Mouse (Mus musculus) brown adipose tissue, adult 24 weeks (tissue): ENCODE results near the gene Rpusd3. TPM values are rescaled to one million over a fixed set of nuclear protein-coding genes. Genes with fewer than 3 reads are reported as not detected.
A peak's percentile ranks its signal among the peaks of the same experiment; 100 is the strongest.

ENCODE experiments used
- H3K27ac ChIP-seq: fragments of 200-500 bp; replicated peaks from 2 replicates; pipeline ENCODE4 v1.5.1; 2012; ENCODE audit warnings: low read depth, mild to moderate bottlenecking, low read length
- H3K4me1 ChIP-seq: fragments of 200-500 bp; 2 replicates; pipeline ENCODE4 v1.6.1; 2012; ENCODE audit warnings: low read length, mixed read lengths; ENCODE audit not compliant: control insufficient read depth, insufficient read depth, insufficient read length
- H3K4me3 ChIP-seq: fragments of 200-500 bp; 2 replicates; pipeline ENCODE4 v1.5.1; 2012; ENCODE audit warnings: low read depth, mild to moderate bottlenecking, low read length, moderate library complexity; ENCODE audit not compliant: insufficient read depth
- polyA plus RNA-seq: library from polyadenylated mRNA; stranded (reverse); fragments of >200 nt; gene quantifications from 2 replicates; pipeline ENCODE4 v1.2.4, GENCODE M21; 2012; ENCODE audit not compliant: missing spikeins, insufficient read depth, insufficient read length

The Rpusd3 gene
- polyA plus RNA-seq, 1 experiment, result 17.8 TPM

DNA sequence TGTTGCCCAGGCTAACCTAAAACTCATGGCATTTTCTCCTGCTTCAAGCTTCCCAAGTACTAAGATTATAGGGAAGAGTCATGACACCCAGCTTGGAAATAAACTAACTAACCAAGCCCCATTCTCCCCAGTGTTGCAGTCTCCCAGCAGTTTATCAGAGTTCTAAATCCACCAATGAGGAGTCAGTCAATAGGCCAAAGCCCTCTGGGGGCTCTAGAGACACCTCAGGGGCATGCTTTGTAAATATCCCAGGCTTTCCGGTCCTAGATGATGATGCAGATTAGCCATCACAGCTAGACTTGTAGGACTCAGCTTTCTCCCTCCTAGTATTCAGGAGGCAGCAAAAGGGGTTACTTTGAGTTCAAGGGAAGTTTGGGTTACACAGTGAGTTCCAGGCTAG, 9.1 kb downstream of the Rpusd3 start:
- Histone ChIP-seq H3K4me1 (no peaks in the 10 kb centered on the region), H3K4me3 (no peak overlapping the region), H3K27ac (no peak overlapping the region)

DNA sequence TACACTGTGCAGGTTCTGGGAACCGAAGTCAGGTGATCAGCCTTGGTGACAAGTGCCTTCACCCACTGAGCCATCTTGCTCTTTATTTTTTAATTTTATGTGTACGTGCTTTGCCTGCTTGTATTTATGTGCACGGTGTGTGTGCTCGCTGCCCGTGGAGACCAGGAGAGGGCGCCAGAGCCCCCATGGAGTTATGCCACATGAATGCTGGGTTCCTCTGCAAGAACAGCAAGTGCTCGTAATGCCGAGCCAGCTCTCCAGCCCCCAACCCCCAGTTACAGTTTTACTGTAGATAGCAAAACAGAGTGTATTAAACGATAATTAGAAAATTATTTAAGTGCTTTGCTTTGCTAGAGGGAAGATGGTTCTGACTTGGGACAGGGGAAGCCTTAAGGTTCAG, 12.5 kb downstream of the Rpusd3 start:
- H3K27ac ChIP-seq, result no peak overlapping the region

DNA sequence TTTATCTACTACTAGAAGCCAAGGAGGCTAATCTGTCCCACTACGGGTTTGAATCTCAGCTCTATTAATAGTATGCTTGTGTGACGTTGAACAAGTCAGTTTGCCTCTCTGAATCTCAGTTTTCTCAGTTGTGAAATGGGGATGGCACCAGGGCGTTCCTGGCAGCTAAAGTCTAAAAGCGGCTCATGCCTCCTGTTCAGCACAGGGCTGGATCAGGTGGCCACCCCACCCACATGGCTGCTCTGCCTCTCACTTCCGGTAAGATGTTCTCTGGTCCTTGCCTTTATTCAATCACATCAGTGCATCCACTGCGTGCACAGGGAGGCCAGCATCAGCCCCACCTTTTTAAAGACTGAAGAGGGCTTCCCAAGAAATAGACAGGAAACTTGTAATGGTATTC, 13.7 kb downstream of the Rpusd3 start:
- Histone ChIP-seq H3K4me3 (no peak overlapping the region), H3K27ac (no peak overlapping the region), H3K4me1 (no peaks in the 10 kb centered on the region)

More for the DNA sequence above, 12.5 kb downstream of the Rpusd3 start:
- Histone ChIP-seq H3K4me3 (no peak overlapping the region), H3K4me1 (no peaks in the 10 kb centered on the region)

DNA sequence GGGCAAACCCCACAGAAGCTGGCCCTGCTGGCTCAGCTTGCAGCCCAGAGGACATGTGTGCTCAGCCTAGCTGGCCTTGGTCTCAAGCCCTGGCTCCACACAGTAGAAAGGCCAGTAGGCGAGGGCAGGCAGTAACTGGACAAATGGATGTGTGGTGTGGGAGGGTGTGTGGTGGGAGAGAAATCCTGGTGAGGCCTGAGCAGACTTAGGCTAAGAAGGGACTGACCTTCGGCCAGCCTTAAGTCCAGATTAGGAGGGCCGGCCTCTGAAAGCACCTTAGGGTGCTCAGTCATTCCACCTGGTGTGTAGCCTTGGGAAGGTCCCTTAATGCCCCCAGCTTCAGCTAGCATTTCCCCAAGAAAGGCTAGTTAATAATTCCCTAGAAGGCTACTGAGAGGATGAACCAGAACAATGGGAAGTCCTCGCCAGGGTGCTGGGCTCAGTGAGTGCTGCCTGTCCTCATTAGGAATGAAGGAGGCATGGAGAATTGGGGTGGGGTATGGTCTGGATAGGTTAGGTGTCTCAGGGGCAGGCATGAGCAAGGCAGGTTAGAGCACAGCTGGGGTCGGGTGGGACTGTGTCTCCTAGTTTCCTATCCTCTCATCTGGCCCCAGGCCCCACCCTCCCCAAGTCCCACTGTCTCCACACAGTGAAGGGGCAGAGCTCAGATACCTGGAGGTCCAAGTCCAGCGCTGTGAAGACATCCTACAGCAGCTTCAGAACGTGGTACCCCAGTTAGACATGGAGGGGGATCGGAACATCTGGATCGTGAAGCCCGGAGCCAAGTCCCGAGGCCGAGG, 14.3 kb downstream of the Rpusd3 start:
- H3K4me1 ChIP-seq, result no peaks in the 10 kb centered on the region
- H3K27ac ChIP-seq, result no peak overlapping the region
- no peak overlapping the region for H3K4me3 ChIP-seq

DNA sequence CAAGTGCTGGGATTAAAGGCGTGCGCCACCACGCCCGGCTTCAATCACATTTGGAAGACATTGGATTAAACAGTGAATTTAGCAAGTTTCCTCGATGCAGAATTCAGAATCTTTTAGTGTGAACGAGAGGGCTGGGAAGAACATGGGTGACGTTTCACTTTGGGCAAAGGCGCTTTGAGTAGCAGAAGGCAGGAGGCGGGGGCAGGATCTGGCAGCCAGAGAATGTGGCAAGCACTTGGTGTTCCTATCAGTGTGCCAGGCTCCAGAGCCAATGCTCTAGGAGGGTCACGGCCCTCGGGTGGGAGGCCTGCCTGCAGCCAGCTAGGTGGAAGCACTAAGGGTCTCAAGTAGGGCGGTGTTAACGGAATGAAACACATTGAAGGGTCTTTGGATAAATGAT, 17.0 kb downstream of the Rpusd3 start:
- Histone ChIP-seq H3K4me3 (no peak overlapping the region), H3K27ac (no peak overlapping the region), H3K4me1 (no peaks in the 10 kb centered on the region)

DNA sequence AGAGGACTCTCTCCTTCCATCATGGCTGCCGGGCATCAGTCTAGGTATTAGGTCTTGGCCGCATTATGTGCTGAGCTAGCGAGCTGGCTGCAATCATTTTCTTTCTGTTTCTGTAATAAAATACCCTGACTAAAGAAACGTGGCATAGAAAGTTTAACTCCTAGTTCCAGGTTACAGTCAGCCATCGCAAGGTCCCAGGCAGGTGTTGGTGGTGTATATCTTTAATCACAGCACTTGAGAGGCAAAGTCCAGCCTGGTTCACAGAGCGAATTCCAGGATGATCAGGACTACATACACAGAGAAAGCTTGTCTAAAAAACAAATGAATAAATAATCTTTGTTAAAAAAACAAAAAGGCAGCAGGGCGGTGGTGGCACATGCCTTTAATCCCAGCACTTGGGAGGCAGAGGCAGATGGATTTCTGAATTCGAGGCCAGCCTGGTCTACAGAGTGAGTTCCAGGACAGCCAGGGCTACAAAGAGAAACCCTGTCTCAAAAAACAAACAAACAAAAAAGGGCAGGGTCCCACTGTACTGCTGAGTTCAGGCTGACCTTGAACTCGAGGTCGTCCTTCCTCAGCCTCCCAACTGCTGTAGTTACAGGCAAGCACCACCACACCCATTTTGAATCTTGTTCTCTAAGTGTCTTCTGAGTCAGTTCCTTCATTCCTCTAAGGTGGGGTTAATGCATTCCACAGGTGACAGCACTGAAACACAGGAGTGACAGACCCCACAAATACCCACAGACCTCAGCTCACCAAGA, 22.7 kb downstream of the Rpusd3 start:
- Histone ChIP-seq H3K27ac (no peak overlapping the region), H3K4me1 (peaks cover 11% of the 10 kb centered on the region), H3K4me3 (no peak overlapping the region)

DNA sequence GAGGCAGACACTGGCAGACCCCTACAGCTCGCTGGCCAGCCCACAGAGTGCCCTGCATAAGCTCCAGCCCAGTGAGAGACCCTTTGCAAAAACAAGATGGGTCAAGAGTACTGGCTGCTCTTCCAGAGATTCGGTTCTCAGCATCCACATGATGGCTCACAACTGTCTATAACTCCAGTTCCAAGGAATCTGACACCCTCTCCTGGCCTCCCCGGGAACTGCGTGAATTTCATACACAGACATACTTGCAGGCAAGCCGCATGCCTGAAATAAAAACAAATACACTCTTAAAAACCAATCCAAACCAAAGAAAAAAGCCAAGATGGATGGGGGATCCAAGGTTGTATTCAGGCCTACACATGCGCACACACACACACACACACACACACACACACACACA, 23.6 kb downstream of the Rpusd3 start:
- no peak overlapping the region for H3K27ac ChIP-seq
- H3K4me1 ChIP-seq, result peaks cover 13% of the 10 kb centered on the region
- H3K4me3 ChIP-seq, result no peak overlapping the region

DNA sequence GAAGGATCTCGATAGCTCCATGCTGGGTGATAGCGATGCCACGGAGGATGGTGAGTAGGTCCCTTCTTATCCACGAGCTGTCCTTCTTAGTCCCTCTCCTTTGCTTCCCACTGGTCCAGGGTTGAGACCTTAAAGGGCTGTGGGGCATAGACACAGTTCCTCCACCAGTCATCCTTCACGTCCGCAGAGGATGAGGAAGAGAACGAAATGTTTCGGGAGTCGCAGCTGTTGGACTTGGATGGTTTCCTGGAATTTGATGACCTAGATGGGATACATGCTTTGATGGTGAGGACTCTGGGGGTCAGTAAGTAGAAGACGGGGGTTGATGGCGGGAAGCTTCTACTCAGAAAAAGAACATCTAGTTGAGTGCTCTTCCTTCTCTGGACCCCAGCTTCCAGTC, 24.3 kb downstream of the Rpusd3 start:
- no peak overlapping the region for H3K27ac ChIP-seq
- H3K4me3 ChIP-seq, result no peak overlapping the region
- peaks cover 13% of the 10 kb centered on the region for H3K4me1 ChIP-seq

DNA sequence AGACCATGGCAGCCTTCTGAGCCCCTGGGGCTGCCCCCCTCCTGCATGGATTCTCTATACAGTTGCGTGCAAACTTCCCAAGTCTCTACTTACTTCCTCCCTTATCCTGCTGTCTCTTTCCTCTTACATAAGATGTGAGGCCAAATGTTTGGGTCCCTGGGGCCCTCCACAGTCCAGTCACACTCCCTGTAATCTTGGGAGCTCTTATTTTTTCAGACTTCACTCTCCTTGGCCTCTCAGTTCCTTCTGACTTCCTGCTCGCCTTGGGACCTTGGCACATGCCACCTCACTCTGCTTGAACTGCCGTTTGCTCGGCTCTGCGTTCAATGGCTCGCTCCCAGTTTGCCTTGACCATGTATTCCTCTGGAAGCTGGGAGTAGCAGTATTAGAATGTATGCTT, 25.2 kb downstream of the Rpusd3 start:
- H3K4me3 ChIP-seq, result no peak overlapping the region
- H3K27ac ChIP-seq, result peak overlapping the region; percentile 40; the same call in 1 of the 2 replicates
- H3K4me1 ChIP-seq, result peaks cover 13% of the 10 kb centered on the region

DNA sequence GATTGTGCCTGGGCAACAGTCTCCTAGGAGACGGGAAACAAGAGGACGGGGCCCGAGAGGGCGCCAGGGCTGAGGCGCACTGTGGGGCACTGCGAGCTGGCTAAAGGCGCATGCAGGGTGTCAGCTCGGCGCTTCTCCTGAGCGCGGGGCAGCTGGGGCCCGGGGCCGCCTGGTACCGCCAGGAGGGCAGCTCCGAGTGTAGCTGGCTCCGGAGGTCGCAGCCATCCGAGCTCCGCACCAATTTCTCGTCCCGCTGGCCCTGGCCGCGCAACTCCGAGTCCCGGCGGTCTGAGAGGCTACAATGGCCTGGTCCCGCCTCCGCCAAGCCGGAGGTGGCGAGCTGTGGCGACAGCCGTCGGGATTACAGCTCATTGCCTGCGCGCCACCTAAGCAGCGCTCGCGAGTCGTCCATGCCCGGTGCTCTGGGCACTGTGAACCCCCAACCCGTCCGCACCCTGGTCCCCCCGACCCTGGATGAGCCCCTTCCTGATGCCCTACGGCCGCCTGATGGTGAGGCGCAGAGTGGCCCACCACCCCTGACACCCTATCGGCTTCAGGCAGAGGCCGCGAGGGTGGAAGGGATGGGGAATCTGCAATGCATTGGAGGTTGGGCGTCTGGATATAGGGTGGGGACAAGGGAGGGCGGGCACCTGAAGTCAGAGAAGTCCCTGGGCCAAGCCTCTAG, 26.6 kb downstream of the Rpusd3 start:
- peaks cover 13% of the 10 kb centered on the region for H3K4me1 ChIP-seq
- H3K27ac ChIP-seq, result no peak overlapping the region
- peak overlapping the region; percentile 60 for H3K4me3 ChIP-seq

DNA sequence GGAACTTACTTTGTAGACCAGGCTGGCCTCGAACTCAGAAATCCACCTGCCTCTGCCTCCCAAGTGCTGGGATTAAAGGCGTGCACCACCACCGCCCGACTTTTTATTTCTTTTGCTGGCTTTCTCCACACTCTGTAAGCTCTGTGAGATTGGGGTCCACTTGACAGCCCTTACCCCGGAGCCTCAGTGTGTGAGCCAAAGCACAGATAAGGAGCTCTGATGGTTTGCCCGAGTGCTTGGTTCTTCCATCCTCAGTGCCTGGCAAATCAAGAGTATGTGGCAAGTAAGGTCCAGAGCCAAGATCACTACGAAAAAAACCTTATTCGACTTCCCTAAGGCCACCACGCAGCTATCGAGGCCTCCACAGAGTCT, 27.1 kb downstream of the Rpusd3 start:
- H3K27ac ChIP-seq, result no peak overlapping the region
- peaks cover 13% of the 10 kb centered on the region for H3K4me1 ChIP-seq
- peak overlapping the region; percentile 60 for H3K4me3 ChIP-seq

DNA sequence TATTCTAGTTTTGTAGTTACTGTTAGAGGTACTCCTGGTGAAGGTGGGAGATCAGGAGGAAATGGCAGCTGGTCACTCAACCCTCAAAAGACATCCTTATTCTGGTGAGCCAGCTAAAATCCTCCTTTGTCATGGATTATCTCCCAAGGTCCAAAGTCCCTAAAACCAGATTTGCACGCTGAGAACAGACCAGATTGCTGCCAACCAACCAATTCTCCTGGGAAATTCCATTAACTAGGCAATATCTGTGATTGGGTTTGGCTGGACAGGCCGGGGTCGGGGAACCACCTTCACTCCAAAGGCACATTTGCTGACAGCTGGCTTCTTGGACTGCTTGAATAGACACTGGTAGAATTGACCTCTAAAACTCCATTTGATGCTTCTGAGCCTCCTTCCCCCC, 28.4 kb downstream of the Rpusd3 start:
- H3K4me1 ChIP-seq, result peaks cover 13% of the 10 kb centered on the region
- H3K27ac ChIP-seq, result no peak overlapping the region
- H3K4me3 ChIP-seq, result no peak overlapping the region

DNA sequence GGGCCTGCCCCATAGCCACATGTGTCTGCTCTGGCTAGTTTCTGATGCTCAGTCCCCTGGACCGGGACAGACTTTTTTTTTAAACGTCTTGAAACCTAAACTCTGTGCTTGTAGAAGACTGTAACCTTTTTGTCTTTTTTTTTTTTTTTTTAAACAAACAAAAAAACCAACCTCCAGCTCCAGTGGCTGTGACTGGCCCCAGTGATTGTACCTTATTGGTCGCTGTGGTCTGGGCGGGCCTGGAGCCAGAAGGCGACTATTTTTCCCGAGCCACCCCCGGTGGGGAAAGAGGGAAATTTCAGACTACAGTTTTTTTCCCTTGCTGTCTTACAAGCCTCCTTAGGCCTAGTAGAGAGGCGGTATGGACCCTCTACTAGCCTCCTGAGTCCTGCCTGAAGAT, 30.2 kb downstream of the Rpusd3 start, which contains the start of gene Ttll3:
Gene Ttll3, plus strand, starts transcription at position 301 of the 400 bp plus-strand sequence.
- H3K4me3 ChIP-seq, result no peak within 1 kb of the TSS
- peaks cover 10% of the 10 kb centered on the region for H3K4me1 ChIP-seq
- no peak within 1 kb of the TSS for H3K27ac ChIP-seq

DNA sequence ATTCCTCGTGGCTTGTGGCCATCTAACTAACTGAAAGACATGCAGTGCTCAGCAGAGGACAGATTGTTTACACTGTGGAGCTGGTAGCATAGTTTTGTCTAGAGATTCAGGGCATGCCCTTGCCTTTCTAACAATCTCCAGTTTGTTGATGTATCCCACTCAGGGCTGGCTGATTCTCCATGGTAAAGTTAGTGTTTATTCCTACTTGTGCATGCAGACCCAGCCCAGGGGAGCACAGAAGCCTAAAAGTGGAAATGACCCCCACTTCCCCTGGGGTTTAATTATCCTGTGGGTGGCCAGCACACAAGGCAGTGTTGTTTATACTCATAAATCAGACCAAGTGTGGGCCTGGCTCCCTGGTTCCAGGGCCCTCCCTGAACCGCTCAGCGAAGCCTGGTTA, 33.1 kb downstream of the Rpusd3 start:
- no peak overlapping the region for H3K4me3 ChIP-seq
- peaks cover 1% of the 10 kb centered on the region; the same call in 1 of the 2 replicates for H3K4me1 ChIP-seq
- no peak overlapping the region for H3K27ac ChIP-seq

DNA sequence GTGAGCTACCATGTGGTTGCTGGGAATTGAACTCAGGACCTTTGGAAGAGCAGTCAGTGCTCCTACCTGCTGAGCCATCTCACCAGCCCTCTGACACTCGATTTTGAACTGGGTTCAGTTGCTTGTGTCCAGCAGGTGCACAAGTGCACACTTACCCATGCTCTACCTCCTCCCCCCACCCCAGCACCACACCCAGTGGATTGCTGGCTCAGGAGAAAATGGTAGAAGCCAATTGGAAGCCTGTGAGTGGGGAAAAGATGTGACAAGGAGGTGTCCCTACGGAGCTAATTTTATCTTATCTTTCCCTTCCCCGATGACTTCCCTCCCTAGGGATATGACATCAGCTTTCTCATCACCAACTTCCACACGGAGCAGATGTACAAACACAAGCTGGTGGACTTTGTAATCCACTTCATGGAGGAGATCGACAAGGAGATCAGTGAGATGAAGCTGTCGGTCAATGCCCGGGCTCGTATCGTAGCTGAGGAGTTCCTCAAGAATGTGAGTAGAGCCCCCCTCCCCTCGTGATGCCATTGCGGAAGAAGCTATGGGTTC, 33.9 kb downstream of the Rpusd3 start:
- Histone ChIP-seq H3K4me1 (no peaks in the 10 kb centered on the region), H3K27ac (no peak overlapping the region), H3K4me3 (no peak overlapping the region)
